Mouse (Mus musculus) lung, postnatal 0 days (tissue): ENCODE results near the gene Maip1. TPM values are rescaled to one million over a fixed set of nuclear protein-coding genes. Genes with fewer than 3 reads are reported as not detected.

Experiments
- ATAC-seq: fragments of 200-750 bp; cut with Nextera tagmentation; 2 replicates; pipeline ENCODE4 v1.8.0; 2017; ENCODE audit warnings: moderate library complexity
- DNase-seq: peaks from one replicate; pipeline ENCODE4 v3.0.0-alpha.2; 2016; ENCODE audit warnings: low spot score
- H3K27ac ChIP-seq: fragments of 300-500 bp; sonication (generic); 2 replicates; pipeline ENCODE4 v1.5.1; 2014; ENCODE audit warnings: antibody characterized with exemption, mild to moderate bottlenecking, low read length, mixed read lengths
- H3K27me3 ChIP-seq: fragments of 300-500 bp; sonication (generic); replicated peaks from 2 replicates; pipeline ENCODE4 v1.6.1; 2014; ENCODE audit warnings: low read length, mixed read lengths; ENCODE audit not compliant: insufficient read depth
- H3K36me3 ChIP-seq: fragments of 300-500 bp; sonication (generic); 2 replicates; pipeline ENCODE4 v1.6.1; 2014; ENCODE audit warnings: low read length, mixed read lengths; ENCODE audit not compliant: insufficient read depth
- H3K4me1 ChIP-seq: fragments of 300-500 bp; sonication (generic); 2 replicates; pipeline ENCODE4 v1.6.1; 2014; ENCODE audit warnings: antibody characterized with exemption, low read depth, low read length, mixed read lengths; ENCODE audit not compliant: insufficient read depth
- H3K4me2 ChIP-seq: fragments of 300-500 bp; sonication (generic); replicated peaks from 2 replicates; pipeline ENCODE4 v1.6.1; 2014; ENCODE audit warnings: low read depth, mild to moderate bottlenecking, low read length, moderate library complexity, mixed read lengths
- H3K4me3 ChIP-seq: fragments of 300-500 bp; sonication (generic); 2 replicates; pipeline ENCODE4 v1.5.1; 2014; ENCODE audit warnings: low read depth, low read length
- H3K9ac ChIP-seq: fragments of 300-500 bp; sonication (generic); replicated peaks from 2 replicates; pipeline ENCODE4 v1.6.1; 2014; ENCODE audit warnings: low read depth, mild to moderate bottlenecking
- H3K9me3 ChIP-seq: fragments of 300-500 bp; sonication (generic); 2 replicates; pipeline ENCODE4 v1.6.1; 2016; ENCODE audit warnings: low read length, mixed read lengths
- CTCF ChIP-seq: IDR thresholded peaks from 2 replicates; pipeline ENCODE4 v1.5.1; 2016; ENCODE audit warnings: antibody characterized with exemption, mild to moderate bottlenecking
- EP300 ChIP-seq: IDR thresholded peaks from 2 replicates; pipeline ENCODE4 v1.6.1; 2016; ENCODE audit warnings: antibody characterized with exemption, mild to moderate bottlenecking, control low read depth
- WGBS: fragments of 180-500 bp; shearing (Covaris S2); extraction: QIAGEN DNeasy Blood & Tissue Kit; methylation state at CpG from one replicate; pipeline ENCODE4 v1.1.7; 2014; 5-methylcytosine and 5-hydroxymethylcytosine counted together
- polyA plus RNA-seq: library from polyadenylated mRNA; unstranded; fragments of >200 nt; fragmentation: Nextera tagmentation; extraction: Ambion mirVana; gene quantifications from 2 replicates; pipeline ENCODE4 v1.2.1, GENCODE M21; 2015

Maip1 gene
- polyA plus RNA-seq, 1 experiment from 2014 or later, result 10.9 TPM

DNA sequence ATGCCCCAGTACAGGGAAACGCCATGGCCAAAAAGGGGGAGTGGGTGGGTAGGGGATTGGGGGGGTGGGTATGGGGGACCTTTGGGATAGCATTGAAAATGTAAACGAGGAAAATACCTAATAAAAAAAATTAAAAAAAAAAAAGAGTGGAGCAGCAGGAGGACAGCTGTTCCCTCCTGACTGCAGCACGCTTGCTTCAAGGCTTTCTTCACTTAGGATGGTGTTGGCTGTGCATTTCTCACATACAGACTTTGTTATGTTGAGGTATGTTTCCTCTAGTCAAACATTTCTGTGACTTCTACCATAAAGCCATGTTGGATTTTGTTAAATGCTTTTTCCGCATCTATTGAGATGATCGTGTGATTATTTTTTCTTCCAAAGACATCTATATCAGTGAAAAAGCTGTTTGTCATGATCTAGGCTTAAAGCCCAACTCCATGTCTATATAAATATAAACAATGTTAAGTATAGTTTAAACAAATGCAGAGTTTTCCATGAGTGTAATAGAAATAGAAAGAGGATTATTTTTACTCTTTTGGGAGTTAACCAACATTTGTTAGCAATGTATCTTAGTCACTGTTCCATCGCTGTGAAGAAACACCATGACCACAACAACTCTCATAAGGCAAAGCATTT, 54.3 kb downstream of the Maip1 start:
- no peak for ATAC-seq
- Histone ChIP-seq H3K4me3 (no peak overlapping the region), H3K4me1 (no peaks in the 10 kb centered on the region), H3K9ac (no peak overlapping the region), H3K27ac (no peak overlapping the region), H3K4me2 (no peak overlapping the region), H3K27me3 (no peaks in the 10 kb centered on the region), H3K9me3 (no peaks in the 10 kb centered on the region), H3K36me3 (no peaks in the 10 kb centered on the region)
- WGBS, result 58% methylated on average over 5 of the region's 6 CpGs
- TF ChIP-seq CTCF, result no peak
- no peak for TF ChIP-seq EP300
- peak; percentile 25 for DNase-seq

Other genes starting within 250 kb of the Maip1 start
- 5.3 and 6.3 TPM in 2 replicates for gene 1700066M21Rik, start 28.7 kb upstream of the Maip1 start, polyA plus RNA-seq
- gene Tyw5, start 773 bp downstream of the Maip1 start, polyA plus RNA-seq, result 20.5 and 26.9 TPM in 2 replicates